Mouse (Mus musculus) E14TG2a.4 (cell line): ENCODE results near the gene Nap1l1.

Experiments
- CTCF ChIP-seq: conservative IDR thresholded peaks from 2 replicates; pipeline ENCODE4 v1.5.1; 2014; ENCODE audit warnings: low read length
- NANOG ChIP-seq: IDR thresholded peaks from 2 replicates; pipeline ENCODE4 v1.6.1; 2014; ENCODE audit warnings: borderline replicate concordance, low read length, mixed read lengths
- POU5F1 ChIP-seq: IDR thresholded peaks from 2 replicates; pipeline ENCODE4 v1.6.1; 2014; ENCODE audit warnings: low read length, borderline replicate concordance

DNA sequence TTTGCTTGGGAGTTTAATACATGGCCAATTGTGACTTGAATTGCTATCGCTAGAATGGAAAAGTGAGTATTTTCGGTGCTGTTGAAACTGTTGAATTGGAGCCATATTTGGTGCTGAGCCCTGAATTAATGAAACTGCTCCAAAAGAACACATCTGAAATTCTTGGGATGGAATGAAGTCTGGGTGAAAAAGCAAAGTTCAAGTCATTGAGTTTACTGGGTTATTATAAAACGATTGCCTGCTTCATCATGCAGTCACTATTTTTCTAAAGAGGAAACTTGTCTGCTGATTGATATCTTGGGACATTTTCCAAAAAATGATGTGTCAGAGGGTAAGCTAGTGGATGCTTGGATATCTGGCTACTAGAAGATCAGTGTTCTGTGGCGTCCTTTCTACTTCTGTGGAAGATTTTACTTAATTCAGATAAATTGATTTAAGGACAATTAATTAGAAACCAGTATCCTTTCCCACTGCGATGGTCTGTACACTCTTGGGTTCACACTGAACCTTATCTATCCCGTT lies 4.0 kb downstream of the Nap1l1 start:
- TF ChIP-seq CTCF (no peak), NANOG (no peak), POU5F1 (no peak)
